Mouse (Mus musculus) MEL (cell line): ENCODE results near the gene Apc2. TPM values are rescaled to one million over a fixed set of nuclear protein-coding genes. Genes with fewer than 3 reads are reported as not detected.

ENCODE experiments used
- DNase-seq: peaks from one replicate; pipeline ENCODE4 v3.0.0; 2011; ENCODE audit warnings: low read depth, low spot score
- H3K27ac ChIP-seq: 2 replicates; pipeline ENCODE4 v1.5.1; 2012; ENCODE audit warnings: low read depth, mild to moderate bottlenecking, control low read depth, low read length, moderate library complexity; ENCODE audit not compliant: control insufficient read depth
- H3K27me3 ChIP-seq, 2 experiments: fragments of 150-350 bp in 1 of 2; sonication (generic) in 1 of 2; 2 replicates each; pipeline ENCODE4 v1.6.1; 2012; ENCODE audit warnings: low read length in 2 of 2, mild to moderate bottlenecking in 2 of 2, improper control_type of control experiment in 1 of 2, moderate library complexity in 1 of 2; ENCODE audit not compliant: insufficient read depth in 2 of 2, control insufficient read depth in 1 of 2
- H3K36me3 ChIP-seq, 2 experiments: 2 replicates each; pipeline ENCODE4 v1.6.1; 2012 to 2014; ENCODE audit warnings: low read length in 2 of 2, improper control_type of control experiment in 1 of 2, inconsistent platforms in 1 of 2, mild to moderate bottlenecking in 1 of 2; ENCODE audit not compliant: insufficient read depth in 2 of 2, control insufficient read depth in 1 of 2
- H3K4me1 ChIP-seq, 2 experiments: fragments of 150-350 bp in 1 of 2; sonication (generic) in 1 of 2; 2 replicates each; pipeline ENCODE4 v1.6.1; 2012; ENCODE audit warnings: low read length in 2 of 2, improper control_type of control experiment in 1 of 2, mild to moderate bottlenecking in 1 of 2; ENCODE audit not compliant: insufficient read depth in 2 of 2, control insufficient read depth in 1 of 2
- H3K4me3 ChIP-seq, 2 experiments: fragments of 150-350 bp in 1 of 2; sonication (generic) in 1 of 2; 2 replicates each; pipeline ENCODE4 v1.5.1; 2012; ENCODE audit warnings: low read depth in 2 of 2, low read length in 2 of 2, mild to moderate bottlenecking in 2 of 2, moderate library complexity in 2 of 2, control low read depth in 1 of 2, improper control_type of control experiment in 1 of 2; ENCODE audit not compliant: control insufficient read depth in 1 of 2, insufficient read depth in 1 of 2
- H3K79me2 ChIP-seq: 2 replicates; pipeline ENCODE4 v1.6.1; 2012; ENCODE audit warnings: mild to moderate bottlenecking, low read length, moderate library complexity; ENCODE audit not compliant: control insufficient read depth, poor library complexity, insufficient read depth
- H3K9ac ChIP-seq: 2 replicates; pipeline ENCODE4 v1.6.1; 2012; ENCODE audit warnings: low read depth, mild to moderate bottlenecking, control low read depth, low read length, moderate library complexity; ENCODE audit not compliant: control insufficient read depth, poor library complexity, severe bottlenecking
- H3K9me3 ChIP-seq: fragments of 150-350 bp; sonication (generic); replicated peaks from 2 replicates; pipeline ENCODE4 v1.6.1; 2012; ENCODE audit warnings: mild to moderate bottlenecking, low read length, improper control_type of control experiment, moderate library complexity; ENCODE audit not compliant: insufficient read depth
- BHLHE40 ChIP-seq: IDR thresholded peaks from 2 replicates; pipeline ENCODE4 v1.6.1; 2012; ENCODE audit warnings: low read depth, mild to moderate bottlenecking, inconsistent platforms, low read length, improper control_type of control experiment, borderline replicate concordance
- CTCF ChIP-seq, 3 experiments: IDR thresholded peaks in 2 of 3; conservative IDR thresholded peaks in 1 of 3; 2 replicates each; pipeline ENCODE4 v1.5.1; 2011 to 2012; ENCODE audit warnings: low read length in 3 of 3, low read depth in 2 of 3, mild to moderate bottlenecking in 2 of 3, improper control_type of control experiment in 1 of 3, inconsistent platforms in 1 of 3, mixed read lengths in 1 of 3, moderate library complexity in 1 of 3; ENCODE audit not compliant: control insufficient read depth in 1 of 3, insufficient read depth in 1 of 3, poor library complexity in 1 of 3, severe bottlenecking in 1 of 3
- ELF1 ChIP-seq: IDR thresholded peaks from 2 replicates; pipeline ENCODE4 v1.6.1; 2014; ENCODE audit warnings: low read depth, mild to moderate bottlenecking, inconsistent platforms, low read length, improper control_type of control experiment, moderate library complexity
- ETS1 ChIP-seq: IDR thresholded peaks from 2 replicates; pipeline ENCODE4 v1.6.1; 2012; ENCODE audit warnings: low read depth, mild to moderate bottlenecking, inconsistent platforms, low read length, improper control_type of control experiment, moderate library complexity
- GABPA ChIP-seq: IDR thresholded peaks from 2 replicates; pipeline ENCODE4 v1.6.1; 2012; ENCODE audit warnings: low read depth, mild to moderate bottlenecking, inconsistent platforms, low read length, improper control_type of control experiment, moderate library complexity
- GATA1 ChIP-seq: IDR thresholded peaks from 2 replicates; pipeline ENCODE4 v1.6.1; 2011; ENCODE audit warnings: low read depth, low read length, improper control_type of control experiment
- JUND ChIP-seq: IDR thresholded peaks from 2 replicates; pipeline ENCODE4 v1.6.1; 2011; ENCODE audit warnings: low read depth, mild to moderate bottlenecking, improper control_type of control experiment, low read length
- MAFK ChIP-seq: IDR thresholded peaks from 2 replicates; pipeline ENCODE4 v1.6.1; 2011; ENCODE audit warnings: low read depth, mild to moderate bottlenecking, low read length, improper control_type of control experiment, borderline replicate concordance
- MEF2A ChIP-seq: IDR thresholded peaks from 2 replicates; pipeline ENCODE4 v1.6.1; 2014; ENCODE audit warnings: low read depth, mild to moderate bottlenecking, inconsistent platforms, low read length, improper control_type of control experiment; ENCODE audit not compliant: poor library complexity, insufficient replicate concordance, severe bottlenecking; ENCODE audit errors: extremely low read depth
- MXI1 ChIP-seq: IDR thresholded peaks from 2 replicates; pipeline ENCODE4 v1.6.1; 2011; ENCODE audit warnings: mild to moderate bottlenecking, low read depth, low read length, improper control_type of control experiment
- MYB ChIP-seq: IDR thresholded peaks from 2 replicates; pipeline ENCODE4 v1.6.1; 2011; ENCODE audit warnings: mild to moderate bottlenecking, low read depth, low read length, improper control_type of control experiment
- MYC ChIP-seq: IDR thresholded peaks from 2 replicates; pipeline ENCODE4 v1.6.1; 2011; ENCODE audit warnings: low read depth, mild to moderate bottlenecking, low read length, improper control_type of control experiment, moderate library complexity
- NELFE ChIP-seq: IDR thresholded peaks from 2 replicates; pipeline ENCODE4 v1.6.1; 2011; ENCODE audit warnings: low read depth, low read length, improper control_type of control experiment
- NRF1 ChIP-seq: IDR thresholded peaks from 2 replicates; pipeline ENCODE4 v1.6.1; 2014; ENCODE audit warnings: low read depth, mild to moderate bottlenecking, inconsistent platforms, low read length, improper control_type of control experiment, moderate library complexity; ENCODE audit not compliant: poor library complexity, insufficient read depth, severe bottlenecking
- POLR2A ChIP-seq, 2 experiments: IDR thresholded peaks; 2 replicates each; pipeline ENCODE4 v1.6.1; 2011 to 2012; ENCODE audit warnings: low read length in 2 of 2, mild to moderate bottlenecking in 2 of 2, control low read depth in 1 of 2, improper control_type of control experiment in 1 of 2, low read depth in 1 of 2, moderate library complexity in 1 of 2; ENCODE audit not compliant: control insufficient read depth in 1 of 2, insufficient read depth in 1 of 2, poor library complexity in 1 of 2
- RAD21 ChIP-seq: IDR thresholded peaks from 2 replicates; pipeline ENCODE4 v1.6.1; 2011; ENCODE audit warnings: mild to moderate bottlenecking, low read depth, low read length, improper control_type of control experiment
- TAL1 ChIP-seq: IDR thresholded peaks from 2 replicates; pipeline ENCODE4 v1.6.1; 2012; ENCODE audit warnings: mild to moderate bottlenecking, inconsistent platforms, low read length, moderate library complexity, mixed read lengths
- TBP ChIP-seq: IDR thresholded peaks from 2 replicates; pipeline ENCODE4 v1.8.0; 2011; ENCODE audit warnings: low read depth, low read length, improper control_type of control experiment
- TCF12 ChIP-seq: IDR thresholded peaks from 2 replicates; pipeline ENCODE4 v1.6.1; 2014; ENCODE audit warnings: low read depth, mild to moderate bottlenecking, inconsistent platforms, low read length, improper control_type of control experiment, moderate library complexity
- USF1 ChIP-seq: IDR thresholded peaks from 2 replicates; pipeline ENCODE4 v1.6.1; 2014; ENCODE audit warnings: low read depth, mild to moderate bottlenecking, inconsistent platforms, low read length, improper control_type of control experiment, moderate library complexity
- USF2 ChIP-seq, 2 experiments: IDR thresholded peaks; 2 replicates each; pipeline ENCODE4 v1.6.1; 2011 to 2012; ENCODE audit warnings: improper control_type of control experiment in 2 of 2, low read length in 2 of 2, borderline replicate concordance in 1 of 2, inconsistent platforms in 1 of 2, low read depth in 1 of 2, mild to moderate bottlenecking in 1 of 2; ENCODE audit not compliant: insufficient read depth in 1 of 2
- ZKSCAN1 ChIP-seq: IDR thresholded peaks from 2 replicates; pipeline ENCODE4 v1.6.1; 2012; ENCODE audit warnings: low read depth, mild to moderate bottlenecking, inconsistent platforms, low read length, improper control_type of control experiment, moderate library complexity
- ZMIZ1 ChIP-seq: IDR thresholded peaks from 2 replicates; pipeline ENCODE4 v1.6.1; 2012; ENCODE audit warnings: low read depth, mild to moderate bottlenecking, inconsistent platforms, low read length, improper control_type of control experiment, moderate library complexity
- ZNF384 ChIP-seq: IDR thresholded peaks from 2 replicates; pipeline ENCODE4 v1.6.1; 2012; ENCODE audit warnings: low read depth, mild to moderate bottlenecking, inconsistent platforms, low read length, improper control_type of control experiment
- polyA plus RNA-seq, 2 experiments: library from polyadenylated mRNA; stranded (reverse) in 1 of 2; unstranded in 1 of 2; fragments of >175 nt in 1 of 2; fragments of >200 nt in 1 of 2; gene quantifications; 2 replicates each; pipeline versions ENCODE4 v1.2.1 to v1.2.4; 2012; ENCODE audit warnings: low replicate concordance in 2 of 2, low read depth in 1 of 2; ENCODE audit not compliant: insufficient read length in 2 of 2, insufficient read depth in 1 of 2, missing spikeins in 1 of 2
- total RNA-seq: library from RNA; depleted of rRNA; stranded (reverse); fragments of 300-350 nt; gene quantifications from 2 replicates; pipeline ENCODE4 v1.2.3, GENCODE M21; 2012

Gene Apc2
- total and polyA plus RNA-seq, 3 experiments, result 0.58 to 1.2 TPM; not detected in 1

- no peak for TF ChIP-seq CTCF (IDR thresholded peaks at IDR 0.05 in 2 of 3, conservative IDR thresholded peaks at IDR 0.05 in 1 of 3; ENCODE audit: control insufficient read depth in 1 of 3, insufficient read depth in 1 of 3, low read depth in 2 of 3, low read length in 3 of 3, poor library complexity in 1 of 3, severe bottlenecking in 1 of 3)
- no peak for TF ChIP-seq MYC
- TF ChIP-seq MXI1, result no peak
- no peak for TF ChIP-seq USF1
- no peak for TF ChIP-seq BHLHE40
- TF ChIP-seq MAFK, result no peak
- Histone ChIP-seq H3K9ac (no peak overlapping the region), H3K79me2 (peaks cover 20% of the 10 kb centered on the region), H3K4me3 (no peak overlapping the region), H3K36me3 (no peaks in the 10 kb centered on the region; a peak in 2 of 4 replicates), H3K27ac (no peak overlapping the region), H3K27me3 (no peaks in the 10 kb centered on the region), H3K9me3 (no peaks in the 10 kb centered on the region), H3K4me1 (peaks cover 0 to 3% of the 10 kb centered on the region in 2 experiments; a peak in 1 of 4 replicates)
- DNase-seq, result no peak
Observed at GRCm38 (mm10) chr10:80252011-80252410, 43.8 kb upstream of the Apc2 start.

- Histone ChIP-seq H3K4me1 (peaks cover 0 to 3% of the 10 kb centered on the region in 2 experiments; a peak in 1 of 4 replicates), H3K36me3 (no peaks in the 10 kb centered on the region; a peak in 2 of 4 replicates)
Observed at GRCm38 (mm10) chr10:80252493-80253274, 43.1 kb upstream of the Apc2 start.

GRCm38 (mm10) chr10:80253551-80253950 lies 42.2 kb upstream of the Apc2 start:
- TF ChIP-seq RAD21 (no peak), POLR2A (IDR thresholded peaks at IDR 0.05; ENCODE audit: control insufficient read depth in 1 of 2, insufficient read depth in 1 of 2, low read depth in 1 of 2, low read length in 2 of 2, poor library complexity in 1 of 2) (no peak), ETS1 (no peak), ZKSCAN1 (no peak), GATA1 (no peak), ZNF384 (no peak), ELF1 (no peak), GABPA (no peak), USF2 (IDR thresholded peaks at IDR 0.05; ENCODE audit: borderline replicate concordance in 1 of 2, insufficient read depth in 1 of 2, low read depth in 1 of 2, low read length in 2 of 2) (no peak), TAL1 (no peak), MAFK (no peak), TBP (no peak), MYB (no peak), NRF1 (no peak), NELFE (no peak), TCF12 (no peak), BHLHE40 (no peak), JUND (no peak)
- peaks cover 0 to 3% of the 10 kb centered on the region in 2 experiments; a peak in 1 of 4 replicates for H3K4me1 ChIP-seq
- no peaks in the 10 kb centered on the region; a peak in 1 of 4 replicates for H3K36me3 ChIP-seq
- H3K4me3 ChIP-seq, result no peak overlapping the region
- H3K27ac ChIP-seq, result no peak overlapping the region
- H3K79me2 ChIP-seq, result peaks cover 20% of the 10 kb centered on the region
- no peaks in the 10 kb centered on the region for H3K9me3 ChIP-seq
- DNase-seq, result no peak
- no peaks in the 10 kb centered on the region for H3K27me3 ChIP-seq
- H3K9ac ChIP-seq, result no peak overlapping the region

More at GRCm38 (mm10) chr10:80252493-80253274, 43.1 kb upstream of the Apc2 start:
- H3K79me2 ChIP-seq, result peaks cover 20% of the 10 kb centered on the region
- TF ChIP-seq ZMIZ1, result no peak
- TF ChIP-seq NELFE, result no peak
- no peak for TF ChIP-seq GATA1
- no peak for TF ChIP-seq JUND
- TF ChIP-seq TAL1, result no peak
- no peak for TF ChIP-seq MEF2A
- no peak for TF ChIP-seq BHLHE40
- no peak for DNase-seq
- no peak overlapping the region for H3K27ac ChIP-seq
- H3K9ac ChIP-seq, result no peak overlapping the region
- no peaks in the 10 kb centered on the region for H3K9me3 ChIP-seq
- H3K4me3 ChIP-seq, result no peak overlapping the region
- H3K27me3 ChIP-seq, result no peaks in the 10 kb centered on the region
